Mouse (Mus musculus) MEL-GATA-1-ER (cell line): ENCODE measurements at regions not wholly inside any gene's neighbourhood (a gene's known extent, or its start where the extent isn't known, plus 50 kb on each side); places are given as distances from the start of the nearest gene placed in this dataset.
"Not testable (repeated sequence)": the region's sequence is repeated elsewhere in the genome, so short reads cannot be mapped to it uniquely, and the experiment has no call there.

Source experiments
- DNase-seq: peaks from one replicate; pipeline ENCODE4 v3.0.0-alpha.2; 2012; ENCODE audit warnings: low read depth; ENCODE audit errors: extremely low read depth

GRCm38 (mm10) chr13:45130516-45131249, 52.2 kb downstream of the Gm9817 start:
- DNase-seq, result peak; percentile 11

DNA sequence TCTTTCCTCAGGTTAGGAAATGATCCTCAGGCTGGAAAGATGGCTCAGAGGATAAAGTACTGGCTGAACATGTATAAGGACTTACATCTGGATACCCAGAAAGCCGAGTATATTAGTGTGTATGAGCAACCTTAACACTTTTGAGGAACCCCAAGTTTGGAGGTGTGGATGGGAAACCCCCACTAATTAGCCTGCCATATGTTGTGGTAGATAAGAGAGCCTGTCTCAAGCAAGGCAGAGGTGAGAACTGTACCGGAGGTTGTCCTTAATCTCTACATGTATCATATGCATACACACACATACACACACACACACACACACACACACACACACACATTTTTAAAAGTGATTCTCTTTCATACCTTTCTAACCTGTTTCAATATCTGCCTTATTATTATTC, 62.1 kb downstream of the Gm9817 start:
- DNase-seq, result peak; percentile 73

DNA sequence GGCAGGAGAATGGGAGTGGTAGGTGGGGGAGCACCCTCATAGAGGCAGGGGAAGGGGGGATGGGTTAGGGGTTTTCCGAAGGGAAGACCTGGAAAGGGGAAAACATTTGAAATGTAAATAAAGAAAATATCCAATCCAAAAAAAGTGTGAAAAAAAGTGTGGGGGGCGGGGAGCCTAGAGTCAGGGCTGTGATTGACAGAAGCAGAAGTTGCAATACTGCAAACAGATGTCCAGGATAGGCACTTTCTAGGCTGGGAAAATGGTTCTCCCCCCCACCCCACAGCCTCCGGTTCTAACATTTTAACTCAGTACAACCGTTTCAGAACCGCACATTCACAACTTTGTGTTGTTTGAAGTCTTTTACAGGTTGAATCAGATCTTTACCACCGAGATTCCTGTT, 66.6 kb downstream of the Gm9817 start:
- no peak for DNase-seq

- no peak for DNase-seq
Observed at GRCm38 (mm10) chr13:45156223-45156622, 77.7 kb downstream of the Gm9817 start.

DNA sequence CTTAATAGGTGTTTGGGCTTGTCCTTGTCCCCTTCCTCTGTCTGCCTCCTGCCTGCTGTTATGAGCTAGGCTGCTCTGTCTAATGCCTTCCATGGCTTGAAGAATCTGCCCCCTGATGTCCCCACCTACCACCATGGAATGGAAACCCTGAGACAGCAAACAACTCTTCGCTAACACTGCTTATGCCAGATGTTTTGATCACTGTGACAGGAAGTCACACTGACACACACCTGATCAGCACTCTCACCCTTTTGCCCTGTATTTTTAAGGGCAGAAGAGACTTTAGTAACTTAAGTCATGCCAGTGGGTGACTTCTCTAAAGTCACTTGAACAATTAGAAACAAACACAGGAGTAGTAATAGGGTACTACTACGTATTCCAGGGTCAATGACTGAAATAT, 78.5 kb downstream of the Gm9817 start:
- DNase-seq, result no peak

GRCm38 (mm10) chr13:45160281-45160680, 81.8 kb downstream of the Gm9817 start:
- DNase-seq, result no peak

- DNase-seq, result no peak
Observed at GRCm38 (mm10) chr13:45164001-45164778, 85.7 kb downstream of the Gm9817 start.

DNA sequence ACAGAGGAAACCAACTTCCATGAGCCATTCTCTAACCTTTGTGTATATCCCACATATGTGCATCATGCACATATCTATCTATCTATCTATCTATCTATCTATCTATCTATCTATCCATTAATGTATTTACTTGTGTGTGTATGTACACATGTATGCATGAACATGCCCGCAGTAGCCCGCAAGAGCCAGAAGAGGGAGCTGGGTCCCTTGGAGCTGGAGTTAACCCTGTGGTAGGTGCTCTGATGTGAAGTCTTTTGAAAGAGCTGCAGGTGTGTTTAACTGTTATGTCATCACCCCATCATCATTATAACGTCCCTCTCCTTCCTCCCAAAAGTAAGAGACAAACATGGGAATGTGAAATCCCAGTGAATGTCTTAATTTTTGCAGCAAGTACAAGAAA, 86.7 kb downstream of the Gm9817 start:
- DNase-seq, result no peak

DNA sequence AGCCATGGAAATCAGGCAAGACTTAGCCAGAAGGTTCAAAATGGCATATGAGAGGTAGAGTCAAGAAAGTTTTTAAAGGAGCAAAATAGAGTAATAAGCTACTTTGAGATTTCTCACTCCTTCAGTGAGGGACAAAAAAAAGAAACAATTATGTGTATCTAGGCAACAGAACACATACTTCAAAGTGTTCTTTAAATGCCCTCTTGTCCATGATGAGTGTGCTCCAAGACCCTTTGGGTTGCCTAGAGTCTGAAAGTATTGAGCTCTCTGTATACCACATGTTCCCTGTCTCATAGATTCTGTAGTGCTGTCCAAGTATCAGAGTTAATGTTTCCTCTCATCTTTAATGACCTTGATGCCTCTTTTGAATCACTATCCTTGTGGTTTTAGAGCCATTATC, 91.2 kb downstream of the Gm9817 start:
- DNase-seq, result no peak

DNA sequence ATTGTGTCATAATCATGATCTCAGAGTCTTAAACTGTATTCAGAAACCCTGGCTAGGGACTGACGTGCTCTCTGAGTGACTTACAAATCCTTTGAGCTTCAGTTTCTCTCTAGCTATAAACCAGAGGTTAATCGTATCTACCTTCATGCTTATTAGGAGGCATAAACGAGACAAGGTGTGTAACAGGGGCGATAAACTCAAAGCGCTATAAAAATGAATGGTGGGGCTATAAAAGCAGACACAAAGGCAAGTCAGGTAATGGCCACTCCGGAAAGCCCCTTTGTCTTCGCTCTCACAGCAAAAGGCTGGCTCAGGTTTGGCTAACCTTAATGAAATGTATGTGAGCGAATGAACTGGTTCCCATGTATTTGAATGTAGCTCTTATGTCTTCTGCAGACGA, 94.6 kb downstream of the Gm9817 start:
- no peak for DNase-seq

DNA sequence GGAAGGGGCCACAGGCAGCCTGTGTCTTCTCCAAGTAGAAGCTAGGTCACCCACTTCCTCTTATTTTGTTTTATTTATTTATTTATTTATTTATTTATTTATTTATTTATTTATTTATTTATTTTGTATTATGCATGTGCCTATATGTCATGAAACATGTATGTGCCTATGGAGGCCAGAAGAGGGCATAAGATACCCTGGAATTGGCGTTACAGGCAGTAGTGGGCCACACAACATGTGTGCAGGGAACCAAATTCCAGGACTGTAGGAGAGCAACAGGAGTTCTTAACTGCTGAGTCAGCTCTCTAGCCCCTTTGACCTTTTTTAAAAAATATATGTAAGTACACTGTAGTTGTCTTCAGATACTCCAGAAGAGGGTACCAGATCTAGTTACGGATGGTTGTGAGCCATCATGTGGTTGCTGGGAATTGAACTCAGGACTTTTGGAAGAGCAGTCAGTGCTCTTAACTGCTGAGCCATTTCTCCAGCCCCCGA, 97.3 kb downstream of the Gm9817 start:
- not testable (repeated sequence) for DNase-seq

DNA sequence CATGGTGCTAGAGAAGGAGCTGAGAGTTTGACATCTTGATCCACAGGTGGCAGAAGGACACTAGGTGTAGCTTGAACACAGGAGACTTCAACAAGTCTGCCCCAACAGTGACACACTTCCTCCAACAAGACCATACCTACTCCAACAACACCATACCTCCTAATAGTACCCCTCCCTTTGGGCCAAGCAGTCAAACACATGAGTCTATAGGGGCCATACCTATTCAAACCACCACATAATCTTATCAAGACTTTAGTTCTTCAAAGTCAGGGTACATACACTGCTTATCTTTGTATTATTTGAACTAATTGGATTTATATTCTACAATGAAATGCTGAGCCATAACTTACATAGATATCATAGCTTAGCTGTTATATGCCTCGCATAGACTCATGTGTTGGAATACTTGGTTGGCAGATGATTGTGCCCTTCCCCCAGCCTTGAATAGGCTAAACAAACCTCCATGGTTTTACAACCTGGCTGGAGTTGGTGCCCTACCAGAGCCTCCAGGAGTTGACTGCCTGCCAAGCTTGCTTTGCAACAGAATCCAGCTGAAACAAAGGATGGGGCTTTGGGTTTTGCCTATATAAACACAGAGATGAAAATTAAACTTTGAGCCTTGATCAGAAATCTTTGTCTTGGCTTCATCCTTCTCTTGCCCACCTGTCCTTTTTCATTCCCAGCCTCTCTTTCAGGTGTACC, 103.2 kb downstream of the Gm9817 start:
- DNase-seq, result no peak

DNA sequence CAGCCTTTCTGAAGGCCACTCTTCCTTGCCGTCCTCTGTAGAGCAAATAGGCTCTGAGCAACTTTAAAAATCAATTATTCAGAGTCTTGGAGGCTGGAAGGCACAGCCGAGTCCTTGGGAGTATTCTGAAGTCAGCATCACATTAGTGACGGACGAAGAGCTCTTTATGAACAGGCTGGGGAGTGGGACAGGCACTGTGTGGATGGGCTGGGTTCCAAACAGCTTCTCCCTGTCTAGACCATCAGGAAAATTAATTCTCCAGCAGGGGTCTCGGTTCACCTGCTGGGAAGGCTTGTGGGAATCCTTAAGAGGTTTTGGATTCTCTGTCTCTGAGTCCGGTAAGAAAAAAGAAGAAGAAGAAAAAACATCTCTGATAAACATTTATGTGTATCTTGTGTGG, 110.9 kb downstream of the Gm9817 start:
- DNase-seq, result no peak

- DNase-seq, result no peak
Observed at GRCm38 (mm10) chr13:45190151-45190550, 111.7 kb downstream of the Gm9817 start.

DNA sequence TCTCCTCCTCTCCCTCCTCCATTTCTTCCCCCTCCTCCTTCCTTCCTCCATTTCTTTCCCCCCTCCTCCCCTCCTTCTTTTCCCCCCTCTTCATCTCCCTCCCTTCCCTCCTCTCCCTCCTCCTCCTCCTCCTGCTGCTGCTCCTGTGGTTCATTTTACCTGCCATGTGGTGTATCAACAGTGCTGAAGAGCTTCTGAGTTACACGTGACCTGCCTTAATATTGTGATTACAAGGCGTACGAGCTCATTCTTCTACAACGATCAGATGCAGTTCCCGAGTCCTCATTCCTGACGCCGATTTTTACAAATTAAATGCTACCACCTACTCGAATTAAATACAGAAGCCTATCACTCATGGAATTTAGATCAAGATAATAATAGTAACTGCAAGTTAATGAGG, 113.6 kb downstream of the Gm9817 start:
- no peak for DNase-seq

DNA sequence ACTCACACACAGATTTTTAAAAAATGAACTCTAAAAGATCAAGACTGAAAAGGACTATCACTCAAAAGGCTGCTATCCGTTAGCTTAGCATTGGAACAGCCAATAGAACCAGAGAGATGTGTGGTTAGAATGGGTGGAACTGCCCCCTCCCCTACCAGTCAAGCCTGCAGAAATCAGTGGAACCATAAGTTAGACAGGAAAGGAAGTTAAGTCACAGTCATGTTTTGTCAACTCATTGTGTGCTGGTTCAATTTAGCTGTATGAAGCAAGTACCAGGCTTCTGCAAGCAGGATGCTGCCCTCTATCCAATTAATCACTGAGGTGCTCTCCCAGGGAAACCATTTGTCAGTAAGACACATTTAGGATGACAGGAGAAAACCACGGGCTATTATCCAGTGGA, 117.1 kb downstream of the Gm9817 start:
- DNase-seq, result no peak

- no peak for DNase-seq
Observed at GRCm38 (mm10) chr13:45196363-45196762, 117.9 kb downstream of the Gm9817 start.

- no peak for DNase-seq
Observed at GRCm38 (mm10) chr13:45200511-45201120, 122.1 kb downstream of the Gm9817 start.

DNA sequence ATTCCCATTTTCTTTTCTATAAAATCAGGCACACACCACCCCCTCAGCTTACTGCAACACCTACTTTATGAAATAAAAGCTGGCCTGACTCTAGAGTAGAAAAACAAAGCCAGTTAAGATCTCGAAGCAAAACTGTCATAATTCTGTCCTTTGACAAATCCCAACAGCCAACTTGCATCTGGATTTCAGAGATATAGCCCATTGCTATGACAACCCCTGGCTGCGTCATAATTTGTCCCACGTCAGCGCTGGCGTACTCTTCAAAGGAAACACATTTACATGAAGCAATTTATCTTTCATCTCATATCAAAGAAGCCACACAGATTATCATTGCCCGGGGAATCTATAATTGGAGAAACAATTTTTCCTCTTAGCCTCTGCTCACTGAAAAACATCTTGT, 126.4 kb downstream of the Gm9817 start:
- DNase-seq, result no peak

- DNase-seq, result no peak
Observed at GRCm38 (mm10) chr13:45208540-45209197, 130.2 kb downstream of the Gm9817 start.

GRCm38 (mm10) chr13:45211241-45211640, 132.7 kb downstream of the Gm9817 start:
- no peak for DNase-seq
